Mouse (Mus musculus) lung, postnatal 0 days (tissue): ENCODE results near the gene Wnt2.

ENCODE experiments used
- CTCF ChIP-seq: IDR thresholded peaks from 2 replicates; pipeline ENCODE4 v1.5.1; 2016; ENCODE audit warnings: antibody characterized with exemption, mild to moderate bottlenecking
- EP300 ChIP-seq: IDR thresholded peaks from 2 replicates; pipeline ENCODE4 v1.6.1; 2016; ENCODE audit warnings: antibody characterized with exemption, mild to moderate bottlenecking, control low read depth

- peak; percentile 4; the same call in 1 of the 2 replicates for TF ChIP-seq EP300
- no peak for TF ChIP-seq CTCF
Measured at GRCm38 (mm10) chr6:17941916-17942315, 88.5 kb downstream of the Wnt2 start.
